Mouse (Mus musculus): ENCODE results near the gene Ank3. TPM values are rescaled to one million over a fixed set of nuclear protein-coding genes. Genes with fewer than 3 reads are reported as not detected.

Ank3 gene
- polyA plus RNA-seq, 1 experiment from 2014 or later = 7.1 TPM

GRCm38 (mm10) chr10:69602711-69603110 lies 204.1 kb downstream of the Ank3 start:
- 68% methylated on average over 1 of the region's 1 CpGs for WGBS (ENCODE audit: insufficient replicate concordance)
- H3K27me3 ChIP-seq (ENCODE audit: insufficient read depth, low read length) = no peaks in the 10 kb centered on the region
- H3K4me2 ChIP-seq (ENCODE audit: low read depth, low read length) = no peak overlapping the region
- DNase-seq = no peak
- H3K4me3 ChIP-seq (ENCODE audit: low read depth, low read length) = no peak overlapping the region
- H3K27ac ChIP-seq (ENCODE audit: low read depth) = no peak overlapping the region
- no peaks in the 10 kb centered on the region for H3K36me3 ChIP-seq (replicated peaks; ENCODE audit: insufficient read depth, low read length)
- H3K9me3 ChIP-seq (ENCODE audit: low read length) = no peaks in the 10 kb centered on the region
- no peak overlapping the region for H3K9ac ChIP-seq (replicated peaks)
- no peak for ATAC-seq
- TF ChIP-seq CTCF (IDR thresholded peaks at IDR 0.05; ENCODE audit: low read depth) (no peak), EP300 (IDR thresholded peaks at IDR 0.05; ENCODE audit: low read depth) (no peak)
- H3K4me1 ChIP-seq (ENCODE audit: insufficient read depth) = no peaks in the 10 kb centered on the region

GRCm38 (mm10) chr10:69604609-69605008 lies 206.0 kb downstream of the Ank3 start:
- Histone ChIP-seq H3K4me3 (ENCODE audit: low read depth, low read length) (no peak overlapping the region), H3K4me1 (ENCODE audit: insufficient read depth) (no peaks in the 10 kb centered on the region), H3K36me3 (replicated peaks; ENCODE audit: insufficient read depth, low read length) (no peaks in the 10 kb centered on the region), H3K9ac (replicated peaks) (no peak overlapping the region), H3K27me3 (ENCODE audit: insufficient read depth, low read length) (no peaks in the 10 kb centered on the region), H3K27ac (ENCODE audit: low read depth) (no peak overlapping the region), H3K4me2 (ENCODE audit: low read depth, low read length) (no peak overlapping the region), H3K9me3 (ENCODE audit: low read length) (no peaks in the 10 kb centered on the region)
- no peak for ATAC-seq
- DNase-seq = no peak
- 75% methylated on average over 6 of the region's 6 CpGs for WGBS (ENCODE audit: insufficient replicate concordance)
- TF ChIP-seq CTCF (IDR thresholded peaks at IDR 0.05; ENCODE audit: low read depth) (no peak), EP300 (IDR thresholded peaks at IDR 0.05; ENCODE audit: low read depth) (no peak)

GRCm38 (mm10) chr10:69605211-69605610 lies 206.6 kb downstream of the Ank3 start:
- TF ChIP-seq CTCF (IDR thresholded peaks at IDR 0.05; ENCODE audit: low read depth) = no peak
- TF ChIP-seq EP300 (IDR thresholded peaks at IDR 0.05; ENCODE audit: low read depth) = no peak
- H3K27me3 ChIP-seq (ENCODE audit: insufficient read depth, low read length) = no peaks in the 10 kb centered on the region
- H3K9ac ChIP-seq (replicated peaks) = no peak overlapping the region
- H3K36me3 ChIP-seq (replicated peaks; ENCODE audit: insufficient read depth, low read length) = no peaks in the 10 kb centered on the region
- ATAC-seq = no peak
- no peaks in the 10 kb centered on the region for H3K9me3 ChIP-seq (ENCODE audit: low read length)
- no peak overlapping the region for H3K4me2 ChIP-seq (ENCODE audit: low read depth, low read length)
- 71% methylated on average over 12 of the region's 12 CpGs for WGBS (ENCODE audit: insufficient replicate concordance)
- no peak overlapping the region for H3K4me3 ChIP-seq (ENCODE audit: low read depth, low read length)
- no peak overlapping the region for H3K27ac ChIP-seq (ENCODE audit: low read depth)
- no peak for DNase-seq
- H3K4me1 ChIP-seq (ENCODE audit: insufficient read depth) = no peaks in the 10 kb centered on the region

GRCm38 (mm10) chr10:69607611-69608119 lies 209.1 kb downstream of the Ank3 start:
- Histone ChIP-seq H3K9me3 (ENCODE audit: low read length) (no peaks in the 10 kb centered on the region), H3K27ac (ENCODE audit: low read depth) (no peak overlapping the region), H3K9ac (replicated peaks) (no peak overlapping the region), H3K4me1 (ENCODE audit: insufficient read depth) (no peaks in the 10 kb centered on the region), H3K27me3 (ENCODE audit: insufficient read depth, low read length) (no peaks in the 10 kb centered on the region), H3K36me3 (replicated peaks; ENCODE audit: insufficient read depth, low read length) (no peaks in the 10 kb centered on the region), H3K4me2 (ENCODE audit: low read depth, low read length) (no peak overlapping the region), H3K4me3 (ENCODE audit: low read depth, low read length) (no peak overlapping the region)
- ATAC-seq = no peak
- no peak for TF ChIP-seq CTCF (IDR thresholded peaks at IDR 0.05; ENCODE audit: low read depth)
- TF ChIP-seq EP300 (IDR thresholded peaks at IDR 0.05; ENCODE audit: low read depth) = no peak
- DNase-seq = no peak
- 71% methylated on average over 14 of the region's 14 CpGs for whole genome bisulfite sequencing (ENCODE audit: insufficient replicate concordance)

- Histone ChIP-seq H3K27me3 (ENCODE audit: insufficient read depth, low read length) (no peaks in the 10 kb centered on the region), H3K27ac (ENCODE audit: low read depth) (no peak overlapping the region), H3K9me3 (ENCODE audit: low read length) (no peaks in the 10 kb centered on the region), H3K4me3 (ENCODE audit: low read depth, low read length) (no peak overlapping the region), H3K4me2 (ENCODE audit: low read depth, low read length) (no peak overlapping the region), H3K9ac (replicated peaks) (no peak overlapping the region), H3K36me3 (replicated peaks; ENCODE audit: insufficient read depth, low read length) (no peaks in the 10 kb centered on the region), H3K4me1 (ENCODE audit: insufficient read depth) (no peaks in the 10 kb centered on the region)
- DNase-seq (no peak), ATAC-seq (no peak)
- 74% methylated on average over 3 of the region's 3 CpGs for WGBS (ENCODE audit: insufficient replicate concordance)
- TF ChIP-seq EP300 (IDR thresholded peaks at IDR 0.05; ENCODE audit: low read depth) (no peak), CTCF (IDR thresholded peaks at IDR 0.05; ENCODE audit: low read depth) (no peak)
Measured at GRCm38 (mm10) chr10:69611314-69611713, 212.7 kb downstream of the Ank3 start.

GRCm38 (mm10) chr10:69611839-69612340 lies 213.3 kb downstream of the Ank3 start:
- TF ChIP-seq EP300 (IDR thresholded peaks at IDR 0.05; ENCODE audit: low read depth) = no peak
- TF ChIP-seq CTCF (IDR thresholded peaks at IDR 0.05; ENCODE audit: low read depth) = no peak
- Histone ChIP-seq H3K27ac (ENCODE audit: low read depth) (no peak overlapping the region), H3K9me3 (ENCODE audit: low read length) (no peaks in the 10 kb centered on the region), H3K4me1 (ENCODE audit: insufficient read depth) (no peaks in the 10 kb centered on the region), H3K9ac (replicated peaks) (no peak overlapping the region), H3K36me3 (replicated peaks; ENCODE audit: insufficient read depth, low read length) (no peaks in the 10 kb centered on the region), H3K27me3 (ENCODE audit: insufficient read depth, low read length) (no peaks in the 10 kb centered on the region), H3K4me2 (ENCODE audit: low read depth, low read length) (no peak overlapping the region), H3K4me3 (ENCODE audit: low read depth, low read length) (no peak overlapping the region)
- ATAC-seq (no peak), DNase-seq (no peak)
- 60% methylated on average over 5 of the region's 5 CpGs for WGBS (ENCODE audit: insufficient replicate concordance)

GRCm38 (mm10) chr10:69616953-69617352 lies 218.4 kb downstream of the Ank3 start:
- no peaks in the 10 kb centered on the region for H3K9me3 ChIP-seq (ENCODE audit: low read length)
- no peak overlapping the region for H3K9ac ChIP-seq (replicated peaks)
- ATAC-seq = no peak
- no peak overlapping the region for H3K27ac ChIP-seq (ENCODE audit: low read depth)
- no peak overlapping the region for H3K4me2 ChIP-seq (ENCODE audit: low read depth, low read length)
- H3K36me3 ChIP-seq (replicated peaks; ENCODE audit: insufficient read depth, low read length) = no peaks in the 10 kb centered on the region
- WGBS (ENCODE audit: insufficient replicate concordance) = 79% methylated on average over 3 of the region's 3 CpGs
- TF ChIP-seq CTCF (IDR thresholded peaks at IDR 0.05; ENCODE audit: low read depth) (no peak), EP300 (IDR thresholded peaks at IDR 0.05; ENCODE audit: low read depth) (no peak)
- no peak overlapping the region for H3K4me3 ChIP-seq (ENCODE audit: low read depth, low read length)
- H3K4me1 ChIP-seq (ENCODE audit: insufficient read depth) = no peaks in the 10 kb centered on the region
- DNase-seq = no peak
- no peaks in the 10 kb centered on the region for H3K27me3 ChIP-seq (ENCODE audit: insufficient read depth, low read length)

Data from liver, postnatal 0 days (tissue).